Mouse (Mus musculus): Measurements from ENCODE around the gene Rnf43. TPM values are rescaled to one million over a fixed set of nuclear protein-coding genes. Genes with fewer than 3 reads are reported as not detected.

Rnf43 gene
- polyA plus RNA-seq, 1 experiment from 2014 or later = 0.96 TPM

DNA sequence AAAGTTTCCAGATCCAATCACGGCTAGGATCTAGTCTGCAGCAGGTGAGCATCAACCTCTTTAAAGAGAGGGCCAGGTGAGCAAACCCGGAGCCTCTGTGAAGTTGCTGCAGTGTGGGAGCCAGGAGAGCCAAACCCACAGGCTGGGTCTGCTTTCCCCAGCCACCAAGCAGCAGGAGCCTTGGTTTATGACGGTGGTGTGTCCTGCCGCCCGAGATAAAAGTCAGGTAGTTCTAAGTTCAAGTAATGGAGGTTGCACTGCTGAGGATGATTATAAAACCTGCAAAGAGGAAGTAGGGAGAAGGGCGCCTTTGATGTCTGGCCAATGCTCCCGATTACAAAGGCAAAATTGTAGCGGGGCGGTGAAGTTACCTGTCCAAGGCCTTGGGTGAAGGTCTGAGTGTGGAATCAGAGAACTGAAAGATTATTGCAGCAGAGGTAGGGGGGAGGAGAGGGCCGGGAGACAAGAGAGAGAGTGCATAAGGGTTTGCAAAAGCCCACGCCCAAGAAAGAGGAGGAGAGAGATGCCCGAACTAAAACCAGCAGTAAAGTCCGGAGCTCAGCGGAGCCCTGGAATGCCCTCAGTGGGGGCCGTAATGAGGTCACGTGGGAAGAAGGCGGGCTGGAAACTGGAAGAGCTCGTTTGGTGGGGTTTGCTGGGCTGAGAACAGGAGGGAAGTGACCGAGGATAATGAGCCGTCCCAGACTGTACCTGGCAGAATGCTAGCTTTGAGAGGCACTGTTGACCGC lies 47.2 kb downstream of the Rnf43 start:
- Histone ChIP-seq H3K36me3 (ENCODE audit: control insufficient read depth, insufficient read depth, low read length) (no peaks in the 10 kb centered on the region), H3K4me1 (ENCODE audit: control insufficient read depth, insufficient read depth, low read length) (peaks cover 10% of the 10 kb centered on the region), H3K9me3 (replicated peaks; ENCODE audit: control insufficient read depth, low read length) (no peaks in the 10 kb centered on the region), H3K4me2 (peak overlapping the region; percentile 69), H3K27ac (ENCODE audit: low read depth, low read length) (no peak overlapping the region), H3K4me3 (ENCODE audit: low read depth, low read length) (peak overlapping the region; percentile 38), H3K9ac (ENCODE audit: low read depth, low read length) (peak overlapping the region; percentile 54), H3K27me3 (ENCODE audit: control insufficient read depth, insufficient read depth, low read length) (peaks cover 21% of the 10 kb centered on the region)
- ATAC-seq (replicated peaks; ENCODE audit: insufficient number of reproducible peaks, low FRiP score, low TSS enrichment) = 0 out of 2 replicates have a peak, but pooled peaks have one; percentile 26
- WGBS (ENCODE audit: insufficient replicate concordance) = 11% methylated on average over 21 of the region's 21 CpGs

DNA sequence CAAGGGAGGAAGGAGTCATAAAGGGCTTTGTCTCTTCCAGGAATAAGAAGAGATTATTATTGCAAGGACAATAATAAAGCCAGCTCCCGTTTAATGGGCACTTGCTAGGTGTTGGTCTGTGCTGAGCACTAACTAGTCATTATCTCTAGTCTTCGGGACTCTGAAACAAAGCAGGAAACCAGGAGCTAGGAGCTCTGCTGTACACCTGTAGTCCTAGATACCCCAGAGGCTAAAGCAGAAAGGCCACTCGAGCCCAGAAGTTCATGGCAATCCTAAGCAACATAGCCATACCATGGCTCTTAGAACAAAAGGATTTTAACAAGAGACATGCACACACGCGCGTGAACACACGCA lies 47.7 kb downstream of the Rnf43 start:
- Histone ChIP-seq H3K27ac (ENCODE audit: low read depth, low read length) (no peak overlapping the region), H3K9ac (ENCODE audit: low read depth, low read length) (peak overlapping the region; percentile 54), H3K9me3 (replicated peaks; ENCODE audit: control insufficient read depth, low read length) (no peaks in the 10 kb centered on the region), H3K4me3 (ENCODE audit: low read depth, low read length) (peak overlapping the region; percentile 38), H3K4me2 (peak overlapping the region; percentile 69), H3K27me3 (ENCODE audit: control insufficient read depth, insufficient read depth, low read length) (peaks cover 21% of the 10 kb centered on the region), H3K4me1 (ENCODE audit: control insufficient read depth, insufficient read depth, low read length) (peaks cover 10% of the 10 kb centered on the region), H3K36me3 (ENCODE audit: control insufficient read depth, insufficient read depth, low read length) (no peaks in the 10 kb centered on the region)
- no peak for ATAC-seq (replicated peaks; ENCODE audit: insufficient number of reproducible peaks, low FRiP score, low TSS enrichment)
- WGBS (ENCODE audit: insufficient replicate concordance) = 51% methylated on average over 7 of the region's 7 CpGs

DNA sequence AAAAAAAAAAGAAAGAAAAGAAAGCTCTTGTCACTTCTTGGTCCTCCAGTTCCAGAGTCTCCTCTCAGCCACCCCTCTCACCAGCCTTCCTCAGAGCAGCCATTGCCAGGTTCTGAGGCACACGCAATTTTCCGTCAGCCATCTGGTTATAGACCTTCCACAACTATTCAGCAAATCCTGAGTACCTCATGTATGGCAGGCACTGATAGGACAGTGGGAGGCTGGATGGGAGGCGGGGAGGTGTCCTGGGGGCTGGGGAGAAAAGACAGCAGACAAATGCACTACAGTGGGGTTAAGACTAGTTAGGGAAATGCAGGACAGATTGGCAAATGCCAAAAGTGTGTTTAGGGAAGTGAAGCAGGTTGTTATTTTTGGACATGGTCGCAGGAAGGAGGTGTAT lies 49.7 kb downstream of the Rnf43 start:
- no peaks in the 10 kb centered on the region for H3K9me3 ChIP-seq (replicated peaks; ENCODE audit: control insufficient read depth, low read length)
- H3K27ac ChIP-seq (ENCODE audit: low read depth, low read length) = no peak overlapping the region
- no peak overlapping the region for H3K4me2 ChIP-seq
- no peak overlapping the region for H3K4me3 ChIP-seq (ENCODE audit: low read depth, low read length)
- H3K4me1 ChIP-seq (ENCODE audit: control insufficient read depth, insufficient read depth, low read length) = peaks cover 10% of the 10 kb centered on the region
- 58% methylated on average over 4 of the region's 4 CpGs for WGBS (ENCODE audit: insufficient replicate concordance)
- peaks cover 21% of the 10 kb centered on the region for H3K27me3 ChIP-seq (ENCODE audit: control insufficient read depth, insufficient read depth, low read length)
- ATAC-seq (replicated peaks; ENCODE audit: insufficient number of reproducible peaks, low FRiP score, low TSS enrichment) = no peak
- H3K36me3 ChIP-seq (ENCODE audit: control insufficient read depth, insufficient read depth, low read length) = no peaks in the 10 kb centered on the region
- no peak overlapping the region for H3K9ac ChIP-seq (ENCODE audit: low read depth, low read length)

DNA sequence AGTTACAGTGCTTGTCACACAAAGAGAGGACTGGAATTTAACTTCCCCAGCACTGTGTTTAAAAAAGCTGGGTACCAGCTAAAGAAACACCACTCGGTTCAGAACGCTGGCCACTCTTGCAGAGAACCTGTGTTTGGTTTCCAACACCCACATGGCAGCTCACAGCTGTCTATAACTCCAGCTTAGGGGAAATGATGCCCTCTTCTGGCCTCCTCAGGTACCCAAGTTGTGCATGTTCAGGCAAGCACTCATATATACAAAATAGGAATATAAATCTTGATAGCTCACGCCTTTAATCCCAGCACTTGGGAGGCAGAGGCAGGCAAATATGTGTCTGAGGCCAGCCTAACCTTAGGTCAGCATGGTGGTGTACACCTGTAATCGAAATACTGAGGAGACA lies 53.5 kb downstream of the Rnf43 start:
- H3K4me2 ChIP-seq = no peak overlapping the region
- no peak overlapping the region for H3K4me3 ChIP-seq (ENCODE audit: low read depth, low read length)
- 81% methylated on average over 4 of the region's 4 CpGs for WGBS (ENCODE audit: insufficient replicate concordance)
- ATAC-seq (replicated peaks; ENCODE audit: insufficient number of reproducible peaks, low FRiP score, low TSS enrichment) = no peak
- H3K36me3 ChIP-seq (ENCODE audit: control insufficient read depth, insufficient read depth, low read length) = no peaks in the 10 kb centered on the region
- H3K9me3 ChIP-seq (replicated peaks; ENCODE audit: control insufficient read depth, low read length) = no peaks in the 10 kb centered on the region
- H3K27me3 ChIP-seq (ENCODE audit: control insufficient read depth, insufficient read depth, low read length) = peaks cover 4% of the 10 kb centered on the region; the same call in 1 of the 2 replicates
- no peaks in the 10 kb centered on the region for H3K4me1 ChIP-seq (ENCODE audit: control insufficient read depth, insufficient read depth, low read length)
- no peak overlapping the region for H3K9ac ChIP-seq (ENCODE audit: low read depth, low read length)
- no peak overlapping the region for H3K27ac ChIP-seq (ENCODE audit: low read depth, low read length)

DNA sequence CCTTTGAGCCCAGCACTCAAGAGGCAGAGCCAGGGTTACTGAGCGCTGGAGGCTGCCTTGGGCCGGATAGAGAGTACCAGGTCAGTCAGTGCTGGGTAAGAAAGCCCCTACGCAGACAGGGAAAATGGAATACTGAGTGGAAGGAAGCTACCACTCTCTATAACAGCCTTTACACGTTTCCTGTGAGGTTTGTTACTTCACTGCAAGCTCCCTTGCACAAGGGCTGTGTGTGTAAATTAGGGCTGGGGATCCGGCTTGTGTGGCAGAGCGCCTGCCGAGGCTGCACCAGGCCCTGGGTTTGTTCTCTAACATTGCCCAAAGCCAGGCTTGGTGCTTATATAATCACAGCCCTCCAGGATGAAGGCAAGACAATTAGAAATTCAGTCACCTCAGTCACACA lies 57.0 kb downstream of the Rnf43 start:
- no peak overlapping the region for H3K9ac ChIP-seq (ENCODE audit: low read depth, low read length)
- no peak overlapping the region for H3K27ac ChIP-seq (ENCODE audit: low read depth, low read length)
- WGBS (ENCODE audit: insufficient replicate concordance) = 73% methylated on average over 7 of the region's 7 CpGs
- no peaks in the 10 kb centered on the region for H3K4me1 ChIP-seq (ENCODE audit: control insufficient read depth, insufficient read depth, low read length)
- no peaks in the 10 kb centered on the region for H3K9me3 ChIP-seq (replicated peaks; ENCODE audit: control insufficient read depth, low read length)
- no peak overlapping the region for H3K4me2 ChIP-seq
- H3K27me3 ChIP-seq (ENCODE audit: control insufficient read depth, insufficient read depth, low read length) = no peaks in the 10 kb centered on the region
- H3K4me3 ChIP-seq (ENCODE audit: low read depth, low read length) = no peak overlapping the region
- H3K36me3 ChIP-seq (ENCODE audit: control insufficient read depth, insufficient read depth, low read length) = no peaks in the 10 kb centered on the region
- no peak for ATAC-seq (replicated peaks; ENCODE audit: insufficient number of reproducible peaks, low FRiP score, low TSS enrichment)

DNA sequence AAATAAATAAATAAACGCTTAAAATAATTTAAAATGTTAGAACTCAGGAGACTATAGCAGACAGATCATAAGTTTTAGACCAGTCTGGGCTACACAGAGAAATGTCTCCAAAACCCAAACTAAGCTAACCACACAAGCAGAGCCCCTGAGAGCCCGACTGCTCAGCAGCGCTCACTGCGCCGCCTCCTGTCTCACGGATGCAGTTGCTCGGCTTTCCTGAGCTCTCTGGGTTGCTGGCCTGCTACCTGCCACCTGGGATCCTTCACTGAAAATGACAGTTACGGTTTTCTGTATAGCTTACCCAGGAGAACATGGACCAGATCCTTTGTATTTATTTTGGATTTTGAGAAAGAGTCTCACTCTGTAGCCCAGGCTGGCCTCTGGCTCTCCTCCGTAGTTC lies 57.8 kb downstream of the Rnf43 start:
- WGBS (ENCODE audit: insufficient replicate concordance) = 41% methylated on average over 9 of the region's 9 CpGs
- H3K4me2 ChIP-seq = no peak overlapping the region
- no peak overlapping the region for H3K4me3 ChIP-seq (ENCODE audit: low read depth, low read length)
- no peaks in the 10 kb centered on the region for H3K27me3 ChIP-seq (ENCODE audit: control insufficient read depth, insufficient read depth, low read length)
- no peak overlapping the region for H3K27ac ChIP-seq (ENCODE audit: low read depth, low read length)
- no peak overlapping the region for H3K9ac ChIP-seq (ENCODE audit: low read depth, low read length)
- H3K9me3 ChIP-seq (replicated peaks; ENCODE audit: control insufficient read depth, low read length) = no peaks in the 10 kb centered on the region
- no peaks in the 10 kb centered on the region for H3K36me3 ChIP-seq (ENCODE audit: control insufficient read depth, insufficient read depth, low read length)
- ATAC-seq (replicated peaks; ENCODE audit: insufficient number of reproducible peaks, low FRiP score, low TSS enrichment) = no peak
- H3K4me1 ChIP-seq (ENCODE audit: control insufficient read depth, insufficient read depth, low read length) = peaks cover 2% of the 10 kb centered on the region

DNA sequence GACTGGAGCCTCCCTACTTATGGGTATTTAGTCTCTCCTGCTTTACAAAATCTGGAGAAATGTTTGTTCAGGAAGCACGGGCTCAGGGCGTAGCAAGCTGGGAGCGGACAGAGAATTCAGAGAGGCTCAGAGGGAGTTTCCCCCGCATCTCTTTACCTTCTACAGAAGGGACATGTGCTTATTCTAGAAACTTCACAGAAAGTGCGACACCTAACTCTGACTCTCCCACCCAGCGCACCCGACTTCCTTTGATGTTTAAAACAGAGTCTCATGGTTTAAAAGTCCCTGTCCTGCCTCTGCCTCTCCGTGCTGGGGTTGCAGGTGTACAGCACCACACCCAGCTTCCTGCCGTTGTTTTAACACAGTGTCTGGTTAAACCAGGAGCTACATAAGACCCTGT lies 58.3 kb downstream of the Rnf43 start:
- ATAC-seq (replicated peaks; ENCODE audit: insufficient number of reproducible peaks, low FRiP score, low TSS enrichment) = no peak
- Histone ChIP-seq H3K9ac (ENCODE audit: low read depth, low read length) (no peak overlapping the region), H3K9me3 (replicated peaks; ENCODE audit: control insufficient read depth, low read length) (no peaks in the 10 kb centered on the region), H3K27ac (ENCODE audit: low read depth, low read length) (no peak overlapping the region), H3K36me3 (ENCODE audit: control insufficient read depth, insufficient read depth, low read length) (no peaks in the 10 kb centered on the region), H3K4me3 (ENCODE audit: low read depth, low read length) (no peak overlapping the region), H3K27me3 (ENCODE audit: control insufficient read depth, insufficient read depth, low read length) (no peaks in the 10 kb centered on the region), H3K4me1 (ENCODE audit: control insufficient read depth, insufficient read depth, low read length) (peaks cover 8% of the 10 kb centered on the region), H3K4me2 (no peak overlapping the region)
- 70% methylated on average over 9 of the region's 9 CpGs for WGBS (ENCODE audit: insufficient replicate concordance)

DNA sequence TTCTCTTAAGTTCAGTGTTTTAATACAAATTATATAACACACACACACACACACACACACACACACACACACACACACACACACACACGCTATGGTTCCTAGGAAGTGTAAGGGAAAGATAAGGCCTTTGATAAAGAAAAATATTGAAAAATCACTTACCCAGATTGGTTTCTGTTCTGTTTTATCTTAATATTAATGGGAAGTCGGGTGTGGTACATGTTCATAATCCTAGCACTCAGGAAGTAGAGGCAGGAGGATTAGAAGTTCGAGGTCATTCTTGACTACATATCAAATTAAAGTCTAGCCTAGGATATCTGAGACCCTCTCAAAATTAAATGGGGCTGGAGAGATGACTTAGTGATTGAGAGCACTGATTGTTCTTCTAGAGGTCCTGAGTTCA lies 59.6 kb downstream of the Rnf43 start:
- no peak for ATAC-seq (replicated peaks; ENCODE audit: insufficient number of reproducible peaks, low FRiP score, low TSS enrichment)
- no peaks in the 10 kb centered on the region for H3K27me3 ChIP-seq (ENCODE audit: control insufficient read depth, insufficient read depth, low read length)
- peaks cover 21% of the 10 kb centered on the region for H3K4me1 ChIP-seq (ENCODE audit: control insufficient read depth, insufficient read depth, low read length)
- H3K36me3 ChIP-seq (ENCODE audit: control insufficient read depth, insufficient read depth, low read length) = no peaks in the 10 kb centered on the region
- H3K4me2 ChIP-seq = no peak overlapping the region
- no peak overlapping the region for H3K27ac ChIP-seq (ENCODE audit: low read depth, low read length)
- H3K9me3 ChIP-seq (replicated peaks; ENCODE audit: control insufficient read depth, low read length) = no peaks in the 10 kb centered on the region
- 72% methylated on average over 3 of the region's 3 CpGs for WGBS (ENCODE audit: insufficient replicate concordance)
- H3K9ac ChIP-seq (ENCODE audit: low read depth, low read length) = no peak overlapping the region
- H3K4me3 ChIP-seq (ENCODE audit: low read depth, low read length) = no peak overlapping the region

DNA sequence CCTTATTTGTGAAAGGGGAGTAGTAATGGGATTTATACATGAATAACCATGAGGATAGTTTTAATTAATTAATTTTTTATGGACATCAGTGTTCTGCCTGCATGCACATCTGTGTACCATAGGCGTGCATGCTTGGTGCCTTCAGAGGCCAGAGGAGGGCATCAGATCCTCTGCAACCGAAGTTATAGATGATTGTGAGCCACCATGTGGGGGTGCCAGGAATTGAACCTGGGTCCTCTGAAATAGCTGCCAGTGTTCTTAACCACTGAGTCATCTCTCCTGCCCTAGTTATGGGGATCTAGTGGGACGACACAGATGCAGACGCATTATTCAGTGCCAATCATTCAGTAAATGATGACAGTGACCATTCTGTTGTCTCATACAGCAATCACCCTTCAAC lies 60.4 kb downstream of the Rnf43 start:
- Histone ChIP-seq H3K27ac (ENCODE audit: low read depth, low read length) (no peak overlapping the region), H3K27me3 (ENCODE audit: control insufficient read depth, insufficient read depth, low read length) (no peaks in the 10 kb centered on the region), H3K9me3 (replicated peaks; ENCODE audit: control insufficient read depth, low read length) (no peaks in the 10 kb centered on the region), H3K4me1 (ENCODE audit: control insufficient read depth, insufficient read depth, low read length) (peaks cover 24% of the 10 kb centered on the region), H3K9ac (ENCODE audit: low read depth, low read length) (no peak overlapping the region), H3K4me3 (ENCODE audit: low read depth, low read length) (no peak overlapping the region), H3K4me2 (no peak overlapping the region), H3K36me3 (ENCODE audit: control insufficient read depth, insufficient read depth, low read length) (no peaks in the 10 kb centered on the region)
- no peak for ATAC-seq (replicated peaks; ENCODE audit: insufficient number of reproducible peaks, low FRiP score, low TSS enrichment)
- 86% methylated on average over 4 of the region's 4 CpGs for WGBS (ENCODE audit: insufficient replicate concordance)

Data from heart, embryonic 11.5 days (tissue).